Mouse (Mus musculus) CD4-positive helper T cell, adult 2 months (primary cell): ENCODE data around the gene Rasgrf1.

ENCODE experiments used
- DNase-seq: peaks from one replicate; pipeline ENCODE4 v3.0.0-alpha.2; 2012; ENCODE audit warnings: low read depth, missing footprints, low spot score

The Rasgrf1 gene

GRCm38 (mm10) chr9:89968836-89969450 lies 59.2 kb downstream of the Rasgrf1 start:
- no peak for DNase-seq

- DNase-seq, result no peak
Measured at GRCm38 (mm10) chr9:89970271-89970670, 60.6 kb downstream of the Rasgrf1 start.

- no peak for DNase-seq
Measured at GRCm38 (mm10) chr9:89970886-89971486, 61.3 kb downstream of the Rasgrf1 start.

GRCm38 (mm10) chr9:89972321-89972720 lies 62.6 kb downstream of the Rasgrf1 start:
- no peak for DNase-seq

- no peak for DNase-seq
Measured at GRCm38 (mm10) chr9:89973856-89974255, 64.1 kb downstream of the Rasgrf1 start.

- no peak for DNase-seq
Measured at GRCm38 (mm10) chr9:89974463-89974931, 64.8 kb downstream of the Rasgrf1 start.

- no peak for DNase-seq
Measured at GRCm38 (mm10) chr9:89976366-89976940, 66.7 kb downstream of the Rasgrf1 start.

GRCm38 (mm10) chr9:89979248-89979647 lies 69.5 kb downstream of the Rasgrf1 start:
- DNase-seq, result no peak

- no peak for DNase-seq
Measured at GRCm38 (mm10) chr9:89982256-89982655, 72.5 kb downstream of the Rasgrf1 start.

- no peak for DNase-seq
Measured at GRCm38 (mm10) chr9:89988053-89988452, 78.3 kb downstream of the Rasgrf1 start.

- no peak for DNase-seq
Measured at GRCm38 (mm10) chr9:89988811-89989528, 79.3 kb downstream of the Rasgrf1 start.

- DNase-seq, result no peak
Measured at GRCm38 (mm10) chr9:90006432-90006831, 96.7 kb downstream of the Rasgrf1 start.

- DNase-seq, result no peak
Measured at GRCm38 (mm10) chr9:90007094-90007493, 97.4 kb downstream of the Rasgrf1 start.

GRCm38 (mm10) chr9:90008138-90008537 lies 98.4 kb downstream of the Rasgrf1 start:
- no peak for DNase-seq

- no peak for DNase-seq
Measured at GRCm38 (mm10) chr9:90011849-90012248, 102.1 kb downstream of the Rasgrf1 start.

GRCm38 (mm10) chr9:90014649-90015048 lies 104.9 kb downstream of the Rasgrf1 start:
- DNase-seq, result no peak

- DNase-seq, result no peak
Measured at GRCm38 (mm10) chr9:90016204-90016603, 106.5 kb downstream of the Rasgrf1 start.

- no peak for DNase-seq
Measured at GRCm38 (mm10) chr9:90020866-90021265, 111.2 kb downstream of the Rasgrf1 start.

GRCm38 (mm10) chr9:90021442-90021841 lies 111.7 kb downstream of the Rasgrf1 start:
- DNase-seq, result no peak

GRCm38 (mm10) chr9:90027709-90028108 lies 118.0 kb downstream of the Rasgrf1 start:
- no peak for DNase-seq

- DNase-seq, result no peak
Measured at GRCm38 (mm10) chr9:90033922-90034321, 124.2 kb downstream of the Rasgrf1 start.

- no peak for DNase-seq
Measured at GRCm38 (mm10) chr9:90035168-90035567, 125.5 kb downstream of the Rasgrf1 start.
